Mouse (Mus musculus): ENCODE results near the gene A530084C06Rik.

Gene A530084C06Rik

DNA sequence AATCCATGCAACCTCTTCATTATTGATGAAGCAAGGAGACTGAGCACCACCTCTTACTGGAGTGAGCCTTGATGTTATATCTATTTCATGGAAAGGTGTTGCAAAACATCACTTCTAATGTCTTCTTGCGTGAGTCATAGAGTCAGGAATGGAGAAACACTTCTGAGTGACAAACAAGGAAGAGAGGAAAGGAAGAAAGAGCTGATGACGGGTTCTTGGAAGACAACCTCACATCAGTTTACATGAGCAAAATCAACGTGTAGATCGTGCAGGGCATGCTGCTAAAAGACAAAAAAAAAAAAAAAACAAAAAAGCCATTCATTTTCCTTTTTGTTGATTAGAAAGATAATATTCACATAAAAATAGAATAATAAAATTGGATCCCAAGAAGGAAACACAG lies 24.4 kb downstream of the A530084C06Rik start:
- DNase-seq: no peak

DNA sequence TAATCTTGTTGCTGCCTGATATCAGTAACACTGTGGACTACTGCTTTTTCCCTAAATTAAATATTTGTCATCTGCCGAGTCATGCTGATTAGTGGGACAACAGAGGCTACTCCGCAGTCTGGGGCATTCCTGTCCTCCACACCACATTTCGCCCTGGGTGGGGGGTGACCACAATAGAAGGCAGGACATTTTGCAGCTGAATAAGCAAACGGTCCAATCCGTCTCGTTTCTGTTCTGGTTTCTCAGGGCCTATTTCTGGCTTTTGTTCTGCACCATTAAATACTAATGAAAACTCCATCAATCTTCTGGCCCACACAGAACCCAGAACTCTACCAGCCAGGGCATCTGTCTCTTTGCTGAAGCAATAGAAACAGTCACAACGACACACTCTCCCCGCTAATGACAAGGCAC lies 27.5 kb downstream of the A530084C06Rik start:
- no peak for DNase-seq

DNA sequence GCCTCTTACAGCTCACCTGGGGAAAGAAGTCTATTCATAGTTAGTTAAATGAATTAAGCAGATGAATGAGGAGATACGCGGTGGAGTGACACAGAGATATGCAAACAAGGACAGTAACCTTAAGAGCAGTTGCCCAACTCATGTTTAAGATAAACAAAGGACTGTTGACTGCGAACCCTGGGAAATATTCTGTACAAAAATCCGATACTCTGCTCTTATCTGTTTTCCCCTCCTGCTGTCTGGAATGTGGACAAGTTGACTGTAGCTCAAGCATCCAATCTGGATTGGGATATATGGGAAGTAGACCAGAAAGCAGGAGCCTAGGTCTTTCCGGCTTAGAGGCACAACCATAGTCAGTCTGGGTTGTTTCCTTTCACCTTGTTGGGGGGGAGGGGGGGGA lies 27.9 kb downstream of the A530084C06Rik start:
- DNase-seq: no peak

DNA sequence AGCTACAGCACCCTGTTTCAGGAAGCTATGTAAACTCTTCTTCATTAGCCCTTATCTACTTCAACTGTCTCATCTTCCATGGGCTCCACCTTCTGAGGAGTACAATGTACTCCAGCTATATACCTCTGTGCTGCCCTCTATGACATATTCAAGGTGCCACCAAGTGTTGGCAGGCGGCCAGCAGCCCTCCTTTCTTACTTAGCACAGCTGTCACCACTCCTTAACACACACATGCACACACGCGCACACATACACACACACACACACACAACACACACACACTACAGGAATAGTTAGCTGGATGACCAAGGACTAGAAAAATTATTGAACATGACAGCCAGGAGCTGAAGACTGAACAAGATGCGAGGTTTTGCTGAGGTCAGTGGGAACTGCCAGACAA lies 34.2 kb downstream of the A530084C06Rik start:
- DNase-seq: no peak

DNA sequence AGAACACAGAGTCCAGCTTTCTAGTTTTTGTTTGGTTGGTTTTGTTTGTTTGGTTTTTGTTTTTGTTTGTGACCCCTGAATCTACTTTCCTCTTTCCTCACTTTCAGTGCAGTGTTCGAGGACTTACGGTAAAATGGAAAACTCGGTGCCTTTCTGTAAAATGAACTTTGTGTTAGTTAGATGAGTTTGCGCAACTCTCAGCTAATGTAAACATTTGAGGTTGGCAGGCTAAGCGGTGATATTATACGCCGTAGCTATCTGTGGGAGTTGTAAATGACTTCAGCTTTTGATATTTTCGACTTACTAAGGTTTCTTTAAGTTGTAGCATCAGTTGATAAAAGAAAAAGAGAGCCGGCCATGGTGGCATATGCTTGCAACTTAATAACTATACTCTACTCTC lies 40.2 kb downstream of the A530084C06Rik start:
- DNase-seq: no peak

DNA sequence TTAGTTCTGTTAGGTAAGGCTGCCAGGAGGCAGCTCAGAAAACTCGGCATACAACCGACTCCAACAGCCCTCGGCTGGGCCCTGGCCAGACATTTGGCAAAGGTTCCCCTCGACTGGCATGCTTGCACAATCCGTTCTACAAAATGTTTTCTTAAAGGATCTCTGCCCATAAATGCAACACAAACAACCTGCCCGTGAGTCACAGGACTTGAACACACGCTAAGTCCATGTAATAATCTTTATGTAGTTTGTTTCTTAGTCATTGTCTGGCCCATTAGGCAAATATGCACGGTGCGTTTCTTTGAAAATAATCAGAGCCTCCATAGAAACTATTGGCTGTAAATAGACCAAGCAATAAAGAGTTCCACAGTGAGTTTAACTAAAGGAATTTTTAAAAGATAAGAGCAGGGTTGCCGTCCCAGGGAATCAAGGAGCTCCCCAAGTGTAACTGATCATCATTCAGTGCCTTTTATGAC lies 40.7 kb downstream of the A530084C06Rik start:
- no peak for DNase-seq

DNA sequence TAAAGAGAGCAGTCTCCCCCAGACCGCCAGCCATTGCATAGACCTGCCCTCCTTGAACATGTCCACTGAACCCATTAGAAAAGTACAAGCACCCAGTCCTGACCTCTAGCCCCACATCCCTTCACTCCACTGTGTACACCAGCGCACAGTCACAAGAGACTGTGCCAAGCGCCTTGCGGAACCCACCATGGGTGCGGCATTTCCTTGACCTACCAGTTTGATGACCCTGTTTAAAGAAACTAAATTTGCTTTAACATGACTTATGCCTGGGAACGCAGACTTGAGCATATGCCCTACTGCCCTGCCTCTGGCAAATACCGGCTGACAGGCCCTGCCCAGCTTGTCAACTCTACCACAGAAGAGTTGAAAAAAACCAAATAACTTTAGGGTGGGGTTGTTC lies 43.9 kb downstream of the A530084C06Rik start:
- DNase-seq: no peak

DNA sequence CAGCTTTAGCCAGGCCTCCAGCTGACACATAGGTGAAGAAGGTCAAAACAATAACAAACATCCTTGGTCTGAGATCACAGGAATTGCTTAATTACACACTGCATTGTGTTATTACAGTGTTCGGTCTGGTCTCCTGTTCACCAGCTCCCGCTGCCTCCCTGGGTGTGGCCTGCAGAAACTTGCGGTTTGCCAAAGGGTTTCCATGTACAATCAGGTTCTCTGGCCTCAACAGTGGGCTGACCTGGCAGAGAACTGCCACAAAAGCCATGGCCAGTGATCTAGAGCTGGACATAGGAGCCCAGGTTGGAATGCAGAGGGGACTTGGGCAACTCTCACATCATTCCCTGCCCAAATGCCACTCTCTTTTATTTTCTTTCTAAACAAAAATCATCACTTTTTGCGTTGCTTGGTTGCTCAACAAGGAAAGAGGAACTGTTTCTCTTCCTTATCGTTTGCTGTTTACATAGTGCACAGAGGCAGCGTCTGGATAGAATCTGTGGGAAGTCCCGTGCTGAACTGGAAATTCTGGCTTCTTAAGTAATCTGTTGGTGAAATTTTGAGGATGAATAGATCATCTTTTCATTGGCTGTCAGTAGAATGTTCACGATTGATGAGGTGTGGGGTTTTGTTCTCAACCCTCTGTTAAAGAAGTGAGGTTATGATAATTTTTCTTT lies 52.5 kb downstream of the A530084C06Rik start:
- DNase-seq: no peak

Measured in retina, postnatal 1 day (tissue).